Comparison of ENCODE assay signal across 1 mouse cellular context in genomic region chr6:49227184-49227735, GRCm38 (mm10).
TF ChIP-seq lines count a peak whose summit lies in the region.

No protein-coding gene starts in this region.

TF ChIP-seq in CH12.LX, 34 proteins besides CTCF, POLR2A, EP300 and RAD21 (continued from another document):
- TF ChIP-seq MEF2A (IDR thresholded peaks at IDR 0.05; ENCODE audit: borderline replicate concordance, low read depth, low read length) = no peak
- 0 out of 2 replicates have a peak, but pooled peaks have one; percentile 29 for TF ChIP-seq BHLHE40 (IDR thresholded peaks at IDR 0.05; ENCODE audit: low read depth, low read length)
- TF ChIP-seq IRF4 (IDR thresholded peaks at IDR 0.05; ENCODE audit: low read depth, low read length) = peak; percentile 61
- TF ChIP-seq ELF1 (IDR thresholded peaks at IDR 0.05; ENCODE audit: low read depth, low read length) = peak; percentile 47; the same call in 1 of the 2 replicates
- peak; percentile 63 for TF ChIP-seq SMC3 (IDR thresholded peaks at IDR 0.05; ENCODE audit: low read depth, low read length)
- no peak for TF ChIP-seq POLR2AphosphoS2 (IDR thresholded peaks at IDR 0.05; ENCODE audit: low read depth, low read length)
- no peak for TF ChIP-seq TCF12 (IDR thresholded peaks at IDR 0.05; ENCODE audit: low read depth, low read length)
- TF ChIP-seq MAZ (IDR thresholded peaks at IDR 0.05; ENCODE audit: low read depth, low read length) = no peak
- TF ChIP-seq MYC (IDR thresholded peaks at IDR 0.05; ENCODE audit: low read depth, low read length) = 0 out of 2 replicates have a peak, but pooled peaks have one; percentile 25
- TF ChIP-seq GABPA (IDR thresholded peaks at IDR 0.05; ENCODE audit: insufficient replicate concordance, low read depth, low read length) = no peak
TF ChIP-seq in CH12.LX: peak in this region for 7.
